Mouse (Mus musculus): ENCODE data around the gene Stx18. TPM values are rescaled to one million over a fixed set of nuclear protein-coding genes. Genes with fewer than 3 reads are reported as not detected.

Gene Stx18
- total and polyA plus RNA-seq, 3 experiments, result 26.3 to 35.8 (median 29.4) TPM

DNA sequence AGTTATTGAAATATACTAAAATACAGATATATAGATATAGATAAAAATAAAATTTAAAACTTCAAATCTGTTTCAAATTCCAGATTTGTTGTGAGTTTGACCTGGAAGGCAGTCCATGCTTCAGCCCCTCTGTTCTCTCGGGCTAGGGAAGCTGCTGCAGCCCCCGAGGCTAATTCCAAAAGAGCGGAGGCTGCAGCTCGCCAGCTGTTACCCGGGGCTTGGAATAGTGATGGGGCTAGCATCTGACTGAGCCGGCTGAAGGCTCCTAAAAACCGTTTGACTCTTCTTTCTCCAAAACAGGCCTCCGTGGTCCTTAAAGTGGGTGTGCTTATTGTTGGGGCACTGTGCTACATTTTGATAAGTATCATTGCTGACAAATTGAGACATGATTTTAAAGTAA, 46.1 kb downstream of the Stx18 start:
- TF ChIP-seq GABPA (IDR thresholded peaks at IDR 0.05; ENCODE audit: insufficient replicate concordance, low read depth, low read length) (no peak), TBP (conservative IDR thresholded peaks at IDR 0.05; ENCODE audit: low read depth, low read length) (no peak), SIN3A (IDR thresholded peaks at IDR 0.05; ENCODE audit: low read length) (no peak), CTCF (conservative IDR thresholded peaks at IDR 0.05 in 1 of 2, IDR thresholded peaks at IDR 0.05 in 1 of 2; ENCODE audit: low read depth in 2 of 2, low read length in 2 of 2) (no peak), IRF4 (IDR thresholded peaks at IDR 0.05; ENCODE audit: low read depth, low read length) (no peak), MAZ (IDR thresholded peaks at IDR 0.05; ENCODE audit: low read depth, low read length) (no peak), ZC3H11A (IDR thresholded peaks at IDR 0.05; ENCODE audit: low read depth, low read length) (no peak), ZMIZ1 (IDR thresholded peaks at IDR 0.05; ENCODE audit: low read depth, low read length) (no peak), ZKSCAN1 (IDR thresholded peaks at IDR 0.05; ENCODE audit: borderline replicate concordance, low read depth, low read length) (no peak)
- in situ Hi-C loops (cut with MboI; ENCODE audit: low pct_ligation_motif_present, low pct_unique_long_range_greater_than_20kb, low sequenced_read_pairs) (loop anchor here (25.0 kb wide), 1 partner anchor 172 kb away; no protein-coding TSS in a partner anchor), dilution Hi-C loops (cut with MboI; ENCODE audit: extremely low pct_ligation_motif_present, extremely low pct_unique_long_range_greater_than_20kb, low sequenced_read_pairs) (no loop called here)
- peaks cover 0 to 5% of the 10 kb centered on the region in 2 experiments; a peak in 2 of 4 replicates for H3K4me1 ChIP-seq (ENCODE audit: control insufficient read depth in 1 of 2, insufficient read depth in 2 of 2)
- H3K36me3 ChIP-seq (replicated peaks in 1 of 2; ENCODE audit: control insufficient read depth in 1 of 2, insufficient read depth in 1 of 2, low read length in 1 of 2), result peaks cover 0 to 5% of the 10 kb centered on the region in 2 experiments
- no peak overlapping the region for H3K27ac ChIP-seq (ENCODE audit: insufficient read depth, low read depth)
- no peak overlapping the region for H3K4me3 ChIP-seq (replicated peaks in 1 of 3; ENCODE audit: low read depth in 2 of 3, low read length in 2 of 3, poor library complexity in 1 of 3)
- no peaks in the 10 kb centered on the region for H3K79me2 ChIP-seq (replicated peaks; ENCODE audit: control insufficient read depth, extremely low read depth, insufficient read depth, poor library complexity, severe bottlenecking)
- H3K9ac ChIP-seq (ENCODE audit: insufficient read depth, low read depth), result no peak overlapping the region
- H3K27me3 ChIP-seq (replicated peaks), result no peaks in the 10 kb centered on the region
- H3K9me3 ChIP-seq (replicated peaks; ENCODE audit: low read length), result no peaks in the 10 kb centered on the region
- H3K4me2 ChIP-seq (ENCODE audit: insufficient read depth, low read depth, poor library complexity, severe bottlenecking), result no peak overlapping the region
- DNase-seq (ENCODE audit: extremely low read depth), result no peak

DNA sequence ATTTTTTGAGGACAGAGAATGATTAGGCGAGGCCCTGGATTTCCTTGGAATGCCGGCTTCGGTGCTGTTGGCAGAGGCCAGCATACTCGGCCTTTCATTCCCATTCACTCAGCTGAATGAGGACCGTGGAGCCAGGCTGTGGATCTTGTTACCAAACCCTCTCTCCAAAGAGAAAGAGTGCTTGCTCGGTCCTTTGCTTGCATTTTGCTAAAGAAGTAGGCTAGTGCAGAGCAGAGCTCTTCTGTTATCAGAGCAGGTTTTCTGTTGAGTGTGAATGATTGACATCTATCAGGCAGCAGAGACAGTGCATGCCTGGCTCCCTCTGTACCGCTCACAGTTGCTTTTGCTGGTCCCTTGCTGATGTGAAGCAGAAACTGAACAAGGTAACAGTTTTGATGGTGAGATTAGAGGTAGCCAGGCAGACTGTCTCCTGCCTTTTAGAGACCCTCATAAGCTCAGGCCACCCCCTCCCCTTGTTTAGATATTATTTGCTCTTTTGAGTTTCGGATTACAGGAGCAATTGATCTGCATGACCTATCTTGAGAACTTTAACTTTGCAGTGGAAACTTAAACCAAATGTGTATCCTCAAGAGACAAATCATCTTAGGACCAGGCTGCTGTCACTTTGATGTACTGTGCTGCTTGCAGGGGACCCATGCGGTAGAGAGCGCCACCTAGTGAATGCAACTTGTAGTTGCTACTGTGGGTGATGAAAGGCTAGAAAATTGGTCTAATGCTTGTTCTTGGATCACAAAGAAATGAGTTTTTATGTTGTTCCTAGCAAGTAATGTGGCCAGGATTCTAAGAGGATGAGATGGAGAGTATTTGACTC, 47.2 kb downstream of the Stx18 start:
- Histone ChIP-seq H3K4me3 (replicated peaks in 1 of 3; ENCODE audit: low read depth in 2 of 3, low read length in 2 of 3, poor library complexity in 1 of 3) (no peak overlapping the region), H3K79me2 (replicated peaks; ENCODE audit: control insufficient read depth, extremely low read depth, insufficient read depth, poor library complexity, severe bottlenecking) (no peaks in the 10 kb centered on the region), H3K4me1 (ENCODE audit: control insufficient read depth in 1 of 2, insufficient read depth in 2 of 2) (peaks cover 0 to 5% of the 10 kb centered on the region in 2 experiments; a peak in 2 of 4 replicates), H3K9ac (ENCODE audit: insufficient read depth, low read depth) (no peak overlapping the region), H3K4me2 (ENCODE audit: insufficient read depth, low read depth, poor library complexity, severe bottlenecking) (no peak overlapping the region), H3K27ac (ENCODE audit: insufficient read depth, low read depth) (no peak overlapping the region), H3K36me3 (replicated peaks in 1 of 2; ENCODE audit: control insufficient read depth in 1 of 2, insufficient read depth in 1 of 2, low read length in 1 of 2) (peaks cover 0 to 5% of the 10 kb centered on the region in 2 experiments), H3K27me3 (replicated peaks) (no peaks in the 10 kb centered on the region), H3K9me3 (replicated peaks; ENCODE audit: low read length) (no peaks in the 10 kb centered on the region)
- dilution Hi-C loops (cut with MboI; ENCODE audit: extremely low pct_ligation_motif_present, extremely low pct_unique_long_range_greater_than_20kb, low sequenced_read_pairs) (no loop called here), in situ Hi-C loops (cut with MboI; ENCODE audit: low pct_ligation_motif_present, low pct_unique_long_range_greater_than_20kb, low sequenced_read_pairs) (loop anchor here (25.0 kb wide), 1 partner anchor 173 kb away; no protein-coding TSS in a partner anchor)
- peak; percentile 58 for DNase-seq (ENCODE audit: extremely low read depth)
- TF ChIP-seq POLR2A (IDR thresholded peaks at IDR 0.05; ENCODE audit: low read depth, low read length) (no peak), POLR2AphosphoS2 (IDR thresholded peaks at IDR 0.05; ENCODE audit: low read depth, low read length) (no peak), MYC (IDR thresholded peaks at IDR 0.05; ENCODE audit: low read depth, low read length) (0 out of 2 replicates have a peak, but pooled peaks have one; percentile 15), RAD21 (IDR thresholded peaks at IDR 0.05; ENCODE audit: low read depth, low read length) (peak; percentile 67), SMC3 (IDR thresholded peaks at IDR 0.05; ENCODE audit: low read depth, low read length) (peak; percentile 46), CHD1 (IDR thresholded peaks at IDR 0.05; ENCODE audit: low read depth, low read length) (no peak), SIN3A (IDR thresholded peaks at IDR 0.05; ENCODE audit: low read length) (no peak), HCFC1 (IDR thresholded peaks at IDR 0.05; ENCODE audit: low read depth, low read length) (no peak), CTCF (conservative IDR thresholded peaks at IDR 0.05 in 1 of 2, IDR thresholded peaks at IDR 0.05 in 1 of 2; ENCODE audit: low read depth in 2 of 2, low read length in 2 of 2) (peak; percentile 75 to 83), IRF4 (IDR thresholded peaks at IDR 0.05; ENCODE audit: low read depth, low read length) (no peak), EP300 (IDR thresholded peaks at IDR 0.05; ENCODE audit: low read length) (no peak)

Measured in CH12.LX (cell line).